Mouse (Mus musculus) bone marrow macrophage, adult 2 months (primary cell): ENCODE data around the gene Vapa.

Experiments used
- CTCF ChIP-seq: IDR thresholded peaks from 2 replicates; pipeline ENCODE4 v1.5.1; 2012; ENCODE audit warnings: low read depth, mild to moderate bottlenecking, low read length, moderate library complexity
- POLR2A ChIP-seq: IDR thresholded peaks from 2 replicates; pipeline ENCODE4 v1.6.1; 2012; ENCODE audit warnings: mild to moderate bottlenecking, low read depth, low read length, borderline replicate concordance

- no peak for TF ChIP-seq CTCF
- no peak for TF ChIP-seq POLR2A
Measured at GRCm38 (mm10) chr17:65550357-65550756, 63.0 kb downstream of the Vapa start.
